Mouse (Mus musculus) bone marrow macrophage, adult 2 months (primary cell): ENCODE measurements around the gene Mip.

Source experiments
- CTCF ChIP-seq: IDR thresholded peaks from 2 replicates; pipeline ENCODE4 v1.5.1; 2012; ENCODE audit warnings: low read depth, mild to moderate bottlenecking, low read length, moderate library complexity
- POLR2A ChIP-seq: IDR thresholded peaks from 2 replicates; pipeline ENCODE4 v1.6.1; 2012; ENCODE audit warnings: mild to moderate bottlenecking, low read depth, low read length, borderline replicate concordance

- no peak for TF ChIP-seq CTCF
- TF ChIP-seq POLR2A: no peak
These were observed 7.1 kb upstream of the Mip start for GRCm38 (mm10) chr10:128218387-128219117.
